Mouse (Mus musculus) neural tube, embryonic 12.5 days (tissue): Measurements from ENCODE around the gene Col9a1. TPM values are rescaled to one million over a fixed set of nuclear protein-coding genes. Genes with fewer than 3 reads are reported as not detected.

Experiments
- ATAC-seq: fragments of 200-750 bp; cut with Nextera tagmentation; 2 replicates; pipeline ENCODE4 v1.8.0; 2017; ENCODE audit warnings: low read depth, mild to moderate bottlenecking, moderate TSS enrichment, moderate library complexity; ENCODE audit not compliant: low FRiP score
- H3K27ac ChIP-seq: fragments of 300-500 bp; sonication (generic); 2 replicates; pipeline ENCODE4 v1.5.1; 2016
- H3K27me3 ChIP-seq: fragments of 300-500 bp; sonication (generic); replicated peaks from 2 replicates; pipeline ENCODE4 v1.6.1; 2016; ENCODE audit warnings: mild to moderate bottlenecking
- H3K36me3 ChIP-seq: fragments of 300-500 bp; sonication (generic); 2 replicates; pipeline ENCODE4 v1.6.1; 2016; ENCODE audit warnings: mild to moderate bottlenecking
- H3K4me1 ChIP-seq: fragments of 300-500 bp; sonication (generic); 2 replicates; pipeline ENCODE4 v1.6.1; 2016
- H3K4me2 ChIP-seq: fragments of 300-500 bp; sonication (generic); replicated peaks from 2 replicates; pipeline ENCODE4 v1.6.1; 2016; ENCODE audit warnings: mild to moderate bottlenecking
- H3K4me3 ChIP-seq: fragments of 300-500 bp; sonication (generic); 2 replicates; pipeline ENCODE4 v1.5.1; 2016
- H3K9ac ChIP-seq: fragments of 300-500 bp; sonication (generic); 2 replicates; pipeline ENCODE4 v1.6.1; 2016; ENCODE audit warnings: mild to moderate bottlenecking
- H3K9me3 ChIP-seq: fragments of 300-500 bp; sonication (generic); 2 replicates; pipeline ENCODE4 v1.6.1; 2016; ENCODE audit warnings: mild to moderate bottlenecking
- WGBS: fragments of 180-500 bp; shearing (Covaris S2); methylation state at CpG from one replicate; pipeline ENCODE4 v1.1.7; 2016; 5-methylcytosine and 5-hydroxymethylcytosine counted together
- polyA plus RNA-seq: library from polyadenylated mRNA; unstranded; fragments of >200 nt; fragmentation: Nextera tagmentation; extraction: Ambion mirVana; gene quantifications from 2 replicates; pipeline ENCODE4 v1.2.1, GENCODE M21; 2016

Col9a1 gene
- polyA plus RNA-seq, 1 experiment from 2014 or later, result 30.9 TPM

- H3K4me2 ChIP-seq, result no peak overlapping the region
- no peaks in the 10 kb centered on the region for H3K27me3 ChIP-seq
- ATAC-seq, result no peak
- H3K27ac ChIP-seq, result no peak overlapping the region
- WGBS, result 85% methylated on average over 4 of the region's 4 CpGs
- no peaks in the 10 kb centered on the region for H3K4me1 ChIP-seq
- no peaks in the 10 kb centered on the region for H3K36me3 ChIP-seq
- H3K4me3 ChIP-seq, result no peak overlapping the region
- no peaks in the 10 kb centered on the region for H3K9me3 ChIP-seq
- H3K9ac ChIP-seq, result no peak overlapping the region
These were observed 48.6 kb downstream of the Col9a1 start for GRCm38 (mm10) chr1:24225825-24226526.

- H3K9me3 ChIP-seq, result no peaks in the 10 kb centered on the region
- H3K36me3 ChIP-seq, result no peaks in the 10 kb centered on the region
- no peak overlapping the region for H3K9ac ChIP-seq
- H3K27me3 ChIP-seq, result no peaks in the 10 kb centered on the region
- H3K27ac ChIP-seq, result no peak overlapping the region
- H3K4me2 ChIP-seq, result no peak overlapping the region
- no peak overlapping the region for H3K4me3 ChIP-seq
- H3K4me1 ChIP-seq, result no peaks in the 10 kb centered on the region
- ATAC-seq, result no peak
- WGBS, result 86% methylated on average over 6 of the region's 6 CpGs
These were observed 49.7 kb downstream of the Col9a1 start for GRCm38 (mm10) chr1:24226941-24227711.

- H3K36me3 ChIP-seq, result no peaks in the 10 kb centered on the region
- H3K27me3 ChIP-seq, result no peaks in the 10 kb centered on the region
- H3K27ac ChIP-seq, result no peak overlapping the region
- no peak for ATAC-seq
- no peaks in the 10 kb centered on the region for H3K4me1 ChIP-seq
- no peaks in the 10 kb centered on the region for H3K9me3 ChIP-seq
- 70% methylated on average over 1 of the region's 1 CpGs for WGBS
- H3K4me2 ChIP-seq, result no peak overlapping the region
- no peak overlapping the region for H3K4me3 ChIP-seq
- H3K9ac ChIP-seq, result no peak overlapping the region
These were observed 52.1 kb downstream of the Col9a1 start for GRCm38 (mm10) chr1:24229552-24229951.

- ATAC-seq, result peak; percentile 53; the same call in 1 of the 2 replicates
- Histone ChIP-seq H3K4me2 (no peak overlapping the region), H3K4me3 (no peak overlapping the region), H3K27me3 (no peaks in the 10 kb centered on the region), H3K27ac (no peak overlapping the region), H3K9me3 (no peaks in the 10 kb centered on the region), H3K36me3 (no peaks in the 10 kb centered on the region), H3K4me1 (no peaks in the 10 kb centered on the region), H3K9ac (no peak overlapping the region)
- 43% methylated on average over 8 of the region's 8 CpGs for WGBS
These were observed 53.0 kb downstream of the Col9a1 start for GRCm38 (mm10) chr1:24230428-24230827.

- no peak for ATAC-seq
- Histone ChIP-seq H3K27ac (no peak overlapping the region), H3K9me3 (no peaks in the 10 kb centered on the region), H3K9ac (no peak overlapping the region), H3K36me3 (no peaks in the 10 kb centered on the region), H3K4me2 (no peak overlapping the region), H3K27me3 (no peaks in the 10 kb centered on the region), H3K4me1 (no peaks in the 10 kb centered on the region), H3K4me3 (no peak overlapping the region)
- WGBS, result 75% methylated on average over 3 of the region's 3 CpGs
These were observed 54.3 kb downstream of the Col9a1 start for GRCm38 (mm10) chr1:24231504-24232270.

GRCm38 (mm10) chr1:24236330-24236729 lies 58.9 kb downstream of the Col9a1 start:
- no peak for ATAC-seq
- 83% methylated on average over 1 of the region's 1 CpGs for WGBS

GRCm38 (mm10) chr1:24240039-24240691 lies 62.8 kb downstream of the Col9a1 start:
- Histone ChIP-seq H3K4me1 (no peaks in the 10 kb centered on the region), H3K9ac (no peak overlapping the region), H3K9me3 (no peaks in the 10 kb centered on the region), H3K4me2 (no peak overlapping the region), H3K36me3 (no peaks in the 10 kb centered on the region), H3K4me3 (no peak overlapping the region), H3K27me3 (no peaks in the 10 kb centered on the region), H3K27ac (no peak overlapping the region)
- ATAC-seq, result no peak
- 35% methylated on average over 8 of the region's 8 CpGs for whole genome bisulfite sequencing

More at GRCm38 (mm10) chr1:24236330-24236729, 58.9 kb downstream of the Col9a1 start:
- no peaks in the 10 kb centered on the region for H3K9me3 ChIP-seq
- no peak overlapping the region for H3K4me3 ChIP-seq
- no peak overlapping the region for H3K9ac ChIP-seq
- H3K27ac ChIP-seq, result no peak overlapping the region
- no peaks in the 10 kb centered on the region for H3K36me3 ChIP-seq
- no peaks in the 10 kb centered on the region for H3K27me3 ChIP-seq
- no peaks in the 10 kb centered on the region for H3K4me1 ChIP-seq
- no peak overlapping the region for H3K4me2 ChIP-seq

DNA sequence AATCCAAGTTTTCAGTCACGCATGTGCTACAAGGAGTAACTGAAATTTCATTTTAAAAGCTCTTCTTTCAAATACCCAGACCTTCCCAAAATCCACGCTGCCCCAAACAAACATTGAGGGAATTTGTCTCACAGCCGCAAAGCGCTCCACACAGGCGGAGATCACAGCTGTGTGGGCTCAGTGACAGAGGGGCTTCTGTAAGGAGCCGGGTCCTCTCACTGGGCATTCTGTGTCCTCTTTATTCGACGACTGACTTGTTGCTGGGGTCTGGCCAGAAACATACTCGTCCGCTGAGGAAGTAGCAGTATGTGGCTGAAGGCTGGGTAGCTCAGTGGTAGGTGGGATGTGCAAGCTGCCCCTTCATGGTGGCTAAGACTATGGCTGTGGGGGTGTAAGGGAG lies 67.5 kb downstream of the Col9a1 start:
- no peak overlapping the region for H3K27ac ChIP-seq
- no peaks in the 10 kb centered on the region for H3K36me3 ChIP-seq
- H3K9ac ChIP-seq, result no peak overlapping the region
- no peak overlapping the region for H3K4me3 ChIP-seq
- H3K27me3 ChIP-seq, result no peaks in the 10 kb centered on the region
- no peak overlapping the region for H3K4me2 ChIP-seq
- H3K9me3 ChIP-seq, result no peaks in the 10 kb centered on the region
- H3K4me1 ChIP-seq, result peaks cover 5% of the 10 kb centered on the region; the same call in 1 of the 2 replicates
- 78% methylated on average over 10 of the region's 10 CpGs for WGBS
- no peak for ATAC-seq

DNA sequence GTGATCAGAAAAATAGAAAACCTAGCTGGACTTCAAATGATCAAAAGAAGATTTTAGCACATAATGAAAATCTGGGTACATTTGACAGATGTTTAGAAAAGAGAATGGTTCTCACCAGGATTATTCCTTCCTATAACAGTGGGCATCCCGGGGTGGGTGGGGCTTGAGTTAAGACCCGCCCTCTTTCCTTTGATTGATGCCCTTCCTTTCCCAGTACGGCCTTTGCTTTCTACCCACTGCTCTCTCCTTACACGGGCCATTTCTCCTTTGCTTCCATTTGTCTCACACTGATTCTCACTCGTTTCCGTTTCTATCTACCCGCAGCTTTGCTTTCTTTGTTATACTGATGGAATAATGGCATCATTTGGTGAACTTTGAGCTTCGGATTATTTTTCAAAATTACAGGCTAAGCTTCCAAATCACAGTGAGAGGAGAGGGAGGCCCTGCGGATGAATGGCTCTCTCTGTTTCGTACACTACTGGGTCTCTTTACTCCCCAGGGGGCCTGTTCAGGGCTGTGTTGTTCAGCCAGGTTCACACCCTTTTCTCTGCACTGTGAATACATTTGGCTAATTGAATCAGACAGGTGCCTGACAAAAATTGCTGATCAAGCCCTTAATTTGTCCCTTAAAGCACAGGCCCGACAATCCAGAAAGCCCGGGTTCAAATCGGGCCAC lies 68.4 kb downstream of the Col9a1 start:
- H3K9me3 ChIP-seq, result no peaks in the 10 kb centered on the region
- H3K4me1 ChIP-seq, result peaks cover 5% of the 10 kb centered on the region; the same call in 1 of the 2 replicates
- no peaks in the 10 kb centered on the region for H3K36me3 ChIP-seq
- H3K27me3 ChIP-seq, result no peaks in the 10 kb centered on the region
- H3K4me2 ChIP-seq, result no peak overlapping the region
- WGBS, result 35% methylated on average over 13 of the region's 13 CpGs
- peak; percentile 71 for ATAC-seq
- no peak overlapping the region for H3K4me3 ChIP-seq
- no peak overlapping the region for H3K27ac ChIP-seq
- no peak overlapping the region for H3K9ac ChIP-seq

- H3K9ac ChIP-seq, result no peak overlapping the region
These were observed 71.1 kb downstream of the Col9a1 start for GRCm38 (mm10) chr1:24248294-24249104.

More at GRCm38 (mm10) chr1:24248294-24249104, 71.1 kb downstream of the Col9a1 start:
- no peaks in the 10 kb centered on the region for H3K36me3 ChIP-seq
- H3K4me2 ChIP-seq, result no peak overlapping the region
- no peaks in the 10 kb centered on the region for H3K27me3 ChIP-seq
- H3K4me3 ChIP-seq, result no peak overlapping the region
- H3K4me1 ChIP-seq, result peaks cover 5% of the 10 kb centered on the region; the same call in 1 of the 2 replicates
- 78% methylated on average over 10 of the region's 10 CpGs for WGBS
- H3K27ac ChIP-seq, result no peak overlapping the region
- peak; percentile 22 for ATAC-seq
- H3K9me3 ChIP-seq, result no peaks in the 10 kb centered on the region
